Mouse (Mus musculus) olfactory bulb, adult 2 months (tissue): ENCODE data around the gene Rae1.

Source experiments
- CTCF ChIP-seq: fragments of 200-500 bp; IDR thresholded peaks from 2 replicates; pipeline ENCODE4 v1.5.1; 2012; ENCODE audit warnings: low read depth, mild to moderate bottlenecking, low read length, moderate library complexity; ENCODE audit not compliant: insufficient read depth
- POLR2A ChIP-seq: fragments of 200-500 bp; IDR thresholded peaks from 2 replicates; pipeline ENCODE4 v1.6.1; 2012; ENCODE audit warnings: mild to moderate bottlenecking, low read depth, low read length, moderate library complexity; ENCODE audit not compliant: insufficient read depth

DNA sequence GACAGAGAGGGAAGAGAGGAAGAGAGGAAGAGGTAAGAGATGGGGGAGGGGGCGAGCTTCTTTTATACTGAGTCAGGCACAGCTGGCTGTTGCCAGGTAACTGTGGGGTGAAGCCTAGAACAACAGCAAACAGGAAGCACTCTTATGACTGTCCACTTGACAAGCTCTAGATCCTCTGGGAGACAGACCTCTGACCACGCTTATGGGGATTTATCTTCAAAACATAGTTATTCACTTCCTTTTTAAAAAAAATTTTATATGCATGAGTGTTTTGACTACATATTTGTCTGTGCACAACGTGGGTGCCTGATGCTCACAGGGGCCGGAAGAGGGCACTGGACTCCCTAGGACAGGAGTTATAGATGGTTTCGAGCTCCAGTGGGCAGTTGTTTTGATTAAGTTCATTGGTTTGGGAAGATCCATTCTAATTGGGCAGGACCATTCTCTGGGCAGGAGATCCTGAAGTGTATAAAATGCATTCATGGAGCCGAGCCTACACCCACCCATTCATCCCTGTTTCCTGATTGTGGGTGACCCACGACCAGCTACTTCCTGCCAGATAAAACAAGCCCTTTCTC, 23.2 kb upstream of the Rae1 start:
- TF ChIP-seq CTCF (no peak), POLR2A (no peak)
